Mouse (Mus musculus): ENCODE results near the gene Flt4. TPM values are rescaled to one million over a fixed set of nuclear protein-coding genes. Genes with fewer than 3 reads are reported as not detected.

Flt4 gene
- total RNA-seq, 1 experiment from 2014 or later: not detected

GRCm38 (mm10) chr11:49664262-49665140 lies 55.4 kb downstream of the Flt4 start:
- ATAC-seq (replicated peaks in 1 of 2; ENCODE audit: insufficient read depth in 1 of 2, low FRiP score in 2 of 2, low TSS enrichment in 1 of 2, low read depth in 1 of 2, poor library complexity in 2 of 2, severe bottlenecking in 2 of 2): 0 out of 4 replicates have a peak, but pooled peaks have one; percentile 20 to 34

DNA sequence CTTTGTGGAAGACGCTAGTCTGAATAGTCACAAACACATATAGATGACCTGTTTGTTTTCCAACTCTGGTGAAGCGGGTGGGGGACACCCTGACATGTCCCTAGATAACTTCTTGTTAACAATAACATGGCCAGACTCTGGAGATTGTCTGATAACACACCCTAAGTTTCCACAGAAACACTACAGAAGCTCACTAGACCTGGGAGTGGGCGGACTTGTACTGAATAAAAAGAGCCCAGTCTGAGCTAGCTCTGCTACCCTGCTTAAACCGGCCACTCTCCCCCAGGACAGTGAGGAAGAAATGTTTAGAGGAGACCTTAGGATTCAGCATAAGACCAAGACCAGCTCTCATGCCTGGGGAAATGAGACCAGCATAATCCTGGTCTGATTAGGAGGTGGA lies 56.4 kb downstream of the Flt4 start:
- ATAC-seq (replicated peaks in 1 of 2; ENCODE audit: insufficient read depth in 1 of 2, low FRiP score in 2 of 2, low TSS enrichment in 1 of 2, low read depth in 1 of 2, poor library complexity in 2 of 2, severe bottlenecking in 2 of 2): no peak

GRCm38 (mm10) chr11:49673433-49673832 lies 64.4 kb downstream of the Flt4 start:
- no peak for ATAC-seq (replicated peaks in 1 of 2; ENCODE audit: insufficient read depth in 1 of 2, low FRiP score in 2 of 2, low TSS enrichment in 1 of 2, low read depth in 1 of 2, poor library complexity in 2 of 2, severe bottlenecking in 2 of 2)

DNA sequence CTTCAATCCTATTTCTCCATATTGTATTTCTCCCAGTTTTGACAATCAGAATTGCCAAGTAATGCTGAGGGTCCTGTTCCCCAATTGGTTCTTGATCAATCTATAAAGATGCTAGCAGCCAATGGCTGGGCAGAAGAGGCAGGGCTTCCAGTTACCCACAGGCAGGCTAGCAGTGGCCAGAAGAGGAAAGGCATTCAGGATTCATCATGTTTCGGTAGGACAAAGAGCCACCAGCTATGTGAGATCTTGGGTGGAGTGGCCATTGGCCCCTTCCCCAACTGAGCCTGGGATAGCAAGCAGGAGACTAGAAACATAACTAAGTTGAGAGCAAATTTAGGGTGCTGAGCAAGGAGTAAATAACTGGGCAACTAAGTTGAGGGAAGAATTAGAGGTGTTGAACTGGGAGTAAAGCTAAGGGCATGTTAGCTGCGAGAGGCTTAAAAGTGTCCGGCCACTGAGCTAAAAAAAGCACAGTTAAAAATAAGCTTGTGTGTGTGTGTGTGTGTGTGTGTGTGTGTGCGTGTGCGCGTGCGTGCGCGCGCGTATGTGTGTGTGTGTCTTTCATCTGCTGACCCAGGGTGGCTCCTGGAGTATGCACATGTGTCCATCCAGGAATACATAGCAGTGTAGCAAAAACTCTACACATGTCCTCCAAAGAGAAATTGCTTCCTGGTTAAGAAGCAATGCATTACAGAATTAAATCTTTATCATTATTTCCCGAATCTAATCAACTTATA lies 75.3 kb downstream of the Flt4 start:
- ATAC-seq (replicated peaks in 1 of 2; ENCODE audit: insufficient read depth in 1 of 2, low FRiP score in 2 of 2, low TSS enrichment in 1 of 2, low read depth in 1 of 2, poor library complexity in 2 of 2, severe bottlenecking in 2 of 2): no peak

- ATAC-seq (replicated peaks in 1 of 2; ENCODE audit: insufficient read depth in 1 of 2, low FRiP score in 2 of 2, low TSS enrichment in 1 of 2, low read depth in 1 of 2, poor library complexity in 2 of 2, severe bottlenecking in 2 of 2): no peak
Observed at GRCm38 (mm10) chr11:49695013-49695412, 86.0 kb downstream of the Flt4 start.

DNA sequence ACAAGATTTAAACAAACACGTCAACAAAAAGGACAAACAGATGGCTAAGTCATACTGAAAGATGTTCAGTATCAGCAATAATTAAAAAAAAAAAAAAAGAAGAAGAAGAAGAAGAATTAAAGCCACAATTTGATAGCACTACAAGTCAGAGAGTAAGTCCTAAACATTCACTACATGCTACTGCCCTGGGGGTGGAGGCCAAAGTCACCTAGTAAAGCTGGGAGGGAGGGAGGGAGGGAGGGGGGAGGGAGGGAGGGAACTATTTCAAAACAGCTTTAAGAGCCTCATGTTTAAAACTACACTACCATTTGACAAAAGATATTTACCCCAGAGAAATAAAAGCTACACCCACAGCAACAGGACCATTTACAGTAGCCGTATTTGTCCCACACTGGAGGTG lies 86.6 kb downstream of the Flt4 start:
- ATAC-seq (replicated peaks in 1 of 2; ENCODE audit: insufficient read depth in 1 of 2, low FRiP score in 2 of 2, low TSS enrichment in 1 of 2, low read depth in 1 of 2, poor library complexity in 2 of 2, severe bottlenecking in 2 of 2): no peak

DNA sequence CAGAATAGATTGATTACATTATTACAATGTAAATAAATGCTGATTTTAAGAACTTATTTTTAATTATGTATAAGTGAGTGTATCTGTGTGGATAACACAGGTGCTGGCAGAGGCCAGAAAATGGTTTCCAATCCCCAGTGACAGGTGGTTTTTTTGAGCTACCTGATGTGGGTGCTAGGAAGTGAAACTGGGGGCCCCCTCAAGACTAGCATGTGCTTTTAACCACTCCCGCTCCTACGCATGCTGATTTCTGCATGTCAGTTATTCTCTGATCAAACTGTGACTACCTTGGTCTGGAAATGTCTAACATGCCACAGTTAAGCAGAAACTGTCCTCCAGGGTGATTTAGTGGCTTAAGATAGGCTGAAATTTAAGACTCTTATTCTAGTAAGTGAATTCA lies 87.4 kb downstream of the Flt4 start:
- ATAC-seq (replicated peaks in 1 of 2; ENCODE audit: insufficient read depth in 1 of 2, low FRiP score in 2 of 2, low TSS enrichment in 1 of 2, low read depth in 1 of 2, poor library complexity in 2 of 2, severe bottlenecking in 2 of 2): no peak

GRCm38 (mm10) chr11:49697779-49698178 lies 88.7 kb downstream of the Flt4 start:
- no peak for ATAC-seq (replicated peaks in 1 of 2; ENCODE audit: insufficient read depth in 1 of 2, low FRiP score in 2 of 2, low TSS enrichment in 1 of 2, low read depth in 1 of 2, poor library complexity in 2 of 2, severe bottlenecking in 2 of 2)

DNA sequence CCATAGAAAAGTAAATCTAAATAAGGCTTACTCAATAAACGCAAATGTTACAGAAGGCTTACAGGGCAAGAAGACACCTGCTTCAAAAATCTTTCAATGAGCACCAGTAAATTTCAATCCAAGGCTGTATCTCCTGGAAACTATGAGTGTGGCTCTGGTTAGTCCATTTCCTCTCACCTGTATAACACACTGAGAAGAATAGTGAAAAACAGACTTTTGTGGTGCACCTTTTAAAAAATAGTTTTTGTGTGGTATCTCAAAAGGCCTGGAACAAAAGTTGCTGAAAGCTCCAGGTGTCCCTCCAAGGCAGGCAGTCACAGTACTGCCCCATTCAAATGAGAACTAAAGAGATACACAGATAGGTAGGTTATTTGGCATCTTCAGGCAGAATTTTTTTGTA lies 90.0 kb downstream of the Flt4 start:
- no peak for ATAC-seq (replicated peaks in 1 of 2; ENCODE audit: insufficient read depth in 1 of 2, low FRiP score in 2 of 2, low TSS enrichment in 1 of 2, low read depth in 1 of 2, poor library complexity in 2 of 2, severe bottlenecking in 2 of 2)

- no peak for ATAC-seq (replicated peaks in 1 of 2; ENCODE audit: insufficient read depth in 1 of 2, low FRiP score in 2 of 2, low TSS enrichment in 1 of 2, low read depth in 1 of 2, poor library complexity in 2 of 2, severe bottlenecking in 2 of 2)
Observed at GRCm38 (mm10) chr11:49702014-49702413, 93.0 kb downstream of the Flt4 start.

Other genes with a start within 250 kb of the Flt4 start
- not detected in 2 replicates for gene Olfr1389, start 186.2 kb upstream of the Flt4 start, total RNA-seq (2017)
- gene Olfr1388, start 172.6 kb upstream of the Flt4 start, total RNA-seq (2017): 0.13 and 0.15 TPM in 2 replicates
- not detected in 2 replicates for gene Olfr1387, start 153.9 kb upstream of the Flt4 start, total RNA-seq (2017)
- not detected in 2 replicates for gene Olfr1386, start 144.2 kb upstream of the Flt4 start, total RNA-seq (2017)
- not detected in 2 replicates for gene Olfr1385, start 120.2 kb upstream of the Flt4 start, total RNA-seq (2017)
- gene Olfr1384, start 102.5 kb upstream of the Flt4 start, total RNA-seq (2017): not detected in 2 replicates
- gene Olfr1383, start 89.6 kb upstream of the Flt4 start, total RNA-seq (2017): not detected in 2 replicates
- gene Olfr1382, start 81.0 kb upstream of the Flt4 start, total RNA-seq (2017): not detected in 2 replicates
- not detected in 2 replicates for gene Olfr1381, start 65.8 kb upstream of the Flt4 start, total RNA-seq (2017)
- not detected in 2 replicates for gene Olfr1380, start 52.4 kb upstream of the Flt4 start, total RNA-seq (2017)
- gene Scgb3a1, start 54.3 kb downstream of the Flt4 start, total RNA-seq (2017): 0.94 TPM in 1 of 2 replicates, not detected in the other
- 55.0 and 95.4 TPM in 2 replicates for gene Cnot6, start 103.5 kb downstream of the Flt4 start, total RNA-seq (2017)
- gene Gfpt2, start 184.9 kb downstream of the Flt4 start, total RNA-seq (2017): 1.0 and 1.4 TPM in 2 replicates
- 58.9 and 59.2 TPM in 2 replicates for gene Mapk9, start 237.5 kb downstream of the Flt4 start, total RNA-seq (2017)

All from hematopoietic stem cell, adult 5-6 weeks (primary cell).